Mouse (Mus musculus): ENCODE measurements at regions not wholly inside any gene's neighbourhood (a gene's known extent, or its start where the extent isn't known, plus 50 kb on each side); places are given as distances from the start of the nearest gene placed in this dataset.
A peak's percentile ranks its signal among the peaks of the same experiment; 100 is the strongest.

GRCm38 (mm10) chr17:64229225-64229976 lies 102.3 kb downstream of the Pja2 start:
- Histone ChIP-seq H3K4me3 (ENCODE audit: low read depth, low read length) (no peak overlapping the region), H3K4me1 (replicated peaks; ENCODE audit: control insufficient read depth, insufficient read depth) (no peaks in the 10 kb centered on the region), H3K9ac (ENCODE audit: low read length) (no peak overlapping the region), H3K4me2 (replicated peaks; ENCODE audit: low read depth) (no peak overlapping the region), H3K36me3 (ENCODE audit: control insufficient read depth, insufficient read depth, low read length) (no peaks in the 10 kb centered on the region), H3K9me3 (ENCODE audit: control insufficient read depth, low read length) (no peaks in the 10 kb centered on the region), H3K27ac (replicated peaks) (no peak overlapping the region), H3K27me3 (ENCODE audit: control insufficient read depth, insufficient read depth, low read length) (no peaks in the 10 kb centered on the region)
- DNase-seq (ENCODE audit: low spot score) (no peak), ATAC-seq (ENCODE audit: low FRiP score, low TSS enrichment) (no peak)
- WGBS, result 66% methylated on average over 5 of the region's 5 CpGs
- TF ChIP-seq EP300 (optimal IDR thresholded peaks at IDR 0.05) (no peak), CTCF (IDR thresholded peaks at IDR 0.05; ENCODE audit: low read depth) (no peak)

DNA sequence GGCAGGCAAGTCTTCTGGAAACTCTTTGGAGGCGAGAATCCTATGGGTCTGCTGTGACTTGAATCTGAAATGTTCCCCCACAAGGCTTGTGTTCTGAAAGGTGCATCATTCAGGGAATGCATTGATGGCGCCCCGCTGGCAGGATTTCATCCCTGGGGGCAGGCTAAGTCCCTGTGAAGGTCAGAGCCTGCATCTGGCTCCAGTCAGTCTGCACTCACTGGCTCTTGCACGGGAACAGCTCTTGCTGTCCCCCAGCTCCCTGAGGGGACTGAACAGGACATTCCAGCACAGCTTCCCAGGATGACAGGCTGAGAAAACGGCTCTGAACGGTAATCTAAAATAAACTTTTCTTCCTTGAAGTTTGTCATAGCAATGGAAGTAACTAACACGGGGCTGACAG lies 117.1 kb downstream of the Pja2 start:
- H3K36me3 ChIP-seq (ENCODE audit: control insufficient read depth, insufficient read depth, low read length), result no peaks in the 10 kb centered on the region
- H3K9me3 ChIP-seq (ENCODE audit: control insufficient read depth, low read length), result no peaks in the 10 kb centered on the region
- no peak overlapping the region for H3K9ac ChIP-seq (ENCODE audit: low read length)
- no peaks in the 10 kb centered on the region for H3K27me3 ChIP-seq (ENCODE audit: control insufficient read depth, insufficient read depth, low read length)
- DNase-seq (ENCODE audit: low spot score) (no peak), ATAC-seq (ENCODE audit: low FRiP score, low TSS enrichment) (no peak)
- TF ChIP-seq CTCF (IDR thresholded peaks at IDR 0.05; ENCODE audit: low read depth) (no peak), EP300 (optimal IDR thresholded peaks at IDR 0.05) (no peak)
- H3K27ac ChIP-seq (replicated peaks), result no peak overlapping the region
- H3K4me2 ChIP-seq (replicated peaks; ENCODE audit: low read depth), result no peak overlapping the region
- H3K4me1 ChIP-seq (replicated peaks; ENCODE audit: control insufficient read depth, insufficient read depth), result no peaks in the 10 kb centered on the region
- no peak overlapping the region for H3K4me3 ChIP-seq (ENCODE audit: low read depth, low read length)
- 39% methylated on average over 7 of the region's 7 CpGs for whole genome bisulfite sequencing

DNA sequence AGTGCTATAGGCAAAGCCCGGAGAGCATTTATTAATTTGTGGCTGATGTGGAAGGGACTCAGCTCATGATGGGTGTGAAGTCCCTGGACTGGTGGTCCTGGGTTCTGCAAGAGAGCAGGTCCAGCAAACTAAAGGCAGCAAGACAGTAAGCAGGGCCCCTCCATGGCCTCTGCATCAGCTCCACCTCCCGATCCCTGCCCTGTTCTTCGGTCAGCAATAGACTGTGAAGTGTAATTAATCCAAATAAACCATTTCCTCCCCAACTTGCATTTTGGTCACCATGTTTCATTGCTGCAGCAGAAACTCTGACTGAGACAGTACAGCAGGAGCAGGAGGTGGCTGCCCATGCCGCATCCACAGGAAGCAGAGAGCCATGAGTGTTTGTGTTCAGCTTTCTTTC lies 118.5 kb downstream of the Pja2 start:
- no peak overlapping the region for H3K27ac ChIP-seq (replicated peaks)
- H3K27me3 ChIP-seq (ENCODE audit: control insufficient read depth, insufficient read depth, low read length), result no peaks in the 10 kb centered on the region
- no peaks in the 10 kb centered on the region for H3K9me3 ChIP-seq (ENCODE audit: control insufficient read depth, low read length)
- H3K4me3 ChIP-seq (ENCODE audit: low read depth, low read length), result no peak overlapping the region
- TF ChIP-seq CTCF (IDR thresholded peaks at IDR 0.05; ENCODE audit: low read depth) (no peak), EP300 (optimal IDR thresholded peaks at IDR 0.05) (no peak)
- H3K9ac ChIP-seq (ENCODE audit: low read length), result no peak overlapping the region
- H3K4me1 ChIP-seq (replicated peaks; ENCODE audit: control insufficient read depth, insufficient read depth), result no peaks in the 10 kb centered on the region; the same call in 1 of the 2 replicates
- DNase-seq (ENCODE audit: low spot score), result no peak
- no peak overlapping the region for H3K4me2 ChIP-seq (replicated peaks; ENCODE audit: low read depth)
- no peaks in the 10 kb centered on the region for H3K36me3 ChIP-seq (ENCODE audit: control insufficient read depth, insufficient read depth, low read length)
- 77% methylated on average over 4 of the region's 4 CpGs for WGBS
- no peak for ATAC-seq (ENCODE audit: low FRiP score, low TSS enrichment)

GRCm38 (mm10) chr17:64211281-64211680 lies 120.4 kb downstream of the Pja2 start:
- ATAC-seq (ENCODE audit: low FRiP score, low TSS enrichment) (no peak), DNase-seq (ENCODE audit: low spot score) (no peak)
- Histone ChIP-seq H3K9me3 (ENCODE audit: control insufficient read depth, low read length) (no peaks in the 10 kb centered on the region), H3K9ac (ENCODE audit: low read length) (no peak overlapping the region), H3K27me3 (ENCODE audit: control insufficient read depth, insufficient read depth, low read length) (no peaks in the 10 kb centered on the region), H3K36me3 (ENCODE audit: control insufficient read depth, insufficient read depth, low read length) (no peaks in the 10 kb centered on the region), H3K4me2 (replicated peaks; ENCODE audit: low read depth) (no peak overlapping the region), H3K4me1 (replicated peaks; ENCODE audit: control insufficient read depth, insufficient read depth) (no peaks in the 10 kb centered on the region; the same call in 1 of the 2 replicates), H3K27ac (replicated peaks) (no peak overlapping the region), H3K4me3 (ENCODE audit: low read depth, low read length) (no peak overlapping the region)
- 93% methylated on average over 8 of the region's 8 CpGs for WGBS
- TF ChIP-seq EP300 (optimal IDR thresholded peaks at IDR 0.05), result no peak
- no peak for TF ChIP-seq CTCF (IDR thresholded peaks at IDR 0.05; ENCODE audit: low read depth)

DNA sequence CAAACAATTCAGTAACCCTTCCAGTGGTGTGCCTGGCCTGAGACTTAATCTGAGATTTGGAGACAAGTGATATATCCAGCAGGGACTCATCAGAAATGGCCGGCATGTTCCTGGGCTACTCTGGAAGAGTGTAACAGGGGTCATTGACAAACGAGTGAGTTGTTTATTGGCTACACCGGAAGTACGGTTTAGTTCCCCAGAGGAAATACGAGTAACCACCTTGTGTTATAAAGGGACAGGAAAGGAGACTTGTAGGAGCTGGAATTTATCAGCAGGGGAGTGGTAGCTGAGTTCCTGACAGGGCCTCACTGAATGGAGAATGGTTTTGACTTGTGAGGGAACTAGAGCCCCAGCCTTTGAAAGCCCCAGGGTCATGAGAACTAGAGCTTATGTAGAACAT lies 121.3 kb downstream of the Pja2 start:
- Histone ChIP-seq H3K4me2 (replicated peaks; ENCODE audit: low read depth) (no peak overlapping the region), H3K9ac (ENCODE audit: low read length) (no peak overlapping the region), H3K4me3 (ENCODE audit: low read depth, low read length) (no peak overlapping the region), H3K27me3 (ENCODE audit: control insufficient read depth, insufficient read depth, low read length) (no peaks in the 10 kb centered on the region), H3K4me1 (replicated peaks; ENCODE audit: control insufficient read depth, insufficient read depth) (no peaks in the 10 kb centered on the region; the same call in 1 of the 2 replicates), H3K9me3 (ENCODE audit: control insufficient read depth, low read length) (no peaks in the 10 kb centered on the region), H3K36me3 (ENCODE audit: control insufficient read depth, insufficient read depth, low read length) (no peaks in the 10 kb centered on the region), H3K27ac (replicated peaks) (no peak overlapping the region)
- DNase-seq (ENCODE audit: low spot score) (no peak), ATAC-seq (ENCODE audit: low FRiP score, low TSS enrichment) (no peak)
- WGBS, result 44% methylated on average over 5 of the region's 5 CpGs
- TF ChIP-seq CTCF (IDR thresholded peaks at IDR 0.05; ENCODE audit: low read depth), result no peak
- no peak for TF ChIP-seq EP300 (optimal IDR thresholded peaks at IDR 0.05)

- Histone ChIP-seq H3K4me2 (replicated peaks; ENCODE audit: low read depth) (no peak overlapping the region), H3K4me1 (replicated peaks; ENCODE audit: control insufficient read depth, insufficient read depth) (no peaks in the 10 kb centered on the region; the same call in 1 of the 2 replicates), H3K9ac (ENCODE audit: low read length) (no peak overlapping the region), H3K4me3 (ENCODE audit: low read depth, low read length) (no peak overlapping the region), H3K9me3 (ENCODE audit: control insufficient read depth, low read length) (no peaks in the 10 kb centered on the region), H3K36me3 (ENCODE audit: control insufficient read depth, insufficient read depth, low read length) (no peaks in the 10 kb centered on the region), H3K27ac (replicated peaks) (no peak overlapping the region), H3K27me3 (ENCODE audit: control insufficient read depth, insufficient read depth, low read length) (no peaks in the 10 kb centered on the region)
- TF ChIP-seq CTCF (IDR thresholded peaks at IDR 0.05; ENCODE audit: low read depth), result no peak
- TF ChIP-seq EP300 (optimal IDR thresholded peaks at IDR 0.05), result no peak
- 83% methylated on average over 10 of the region's 10 CpGs for WGBS
- ATAC-seq (ENCODE audit: low FRiP score, low TSS enrichment) (no peak; the same call in 1 of the 2 replicates), DNase-seq (ENCODE audit: low spot score) (peak; percentile 23)
These were observed 122.1 kb downstream of the Pja2 start for GRCm38 (mm10) chr17:64209640-64210039.

Measured in stomach, postnatal 0 days (tissue).